Mouse (Mus musculus) lung, adult 2 months (tissue): Measurements from ENCODE around the gene Kif27.

Experiments used
- CTCF ChIP-seq: fragments of 200-500 bp; IDR thresholded peaks from 2 replicates; pipeline ENCODE4 v1.5.1; 2011; ENCODE audit warnings: mild to moderate bottlenecking, low read length, control low read depth; ENCODE audit not compliant: insufficient read depth
- POLR2A ChIP-seq: fragments of 200-500 bp; IDR thresholded peaks from 2 replicates; pipeline ENCODE4 v1.6.1; 2011; ENCODE audit warnings: low read depth, mild to moderate bottlenecking, control low read depth, low read length, borderline replicate concordance; ENCODE audit errors: extremely low read depth

DNA sequence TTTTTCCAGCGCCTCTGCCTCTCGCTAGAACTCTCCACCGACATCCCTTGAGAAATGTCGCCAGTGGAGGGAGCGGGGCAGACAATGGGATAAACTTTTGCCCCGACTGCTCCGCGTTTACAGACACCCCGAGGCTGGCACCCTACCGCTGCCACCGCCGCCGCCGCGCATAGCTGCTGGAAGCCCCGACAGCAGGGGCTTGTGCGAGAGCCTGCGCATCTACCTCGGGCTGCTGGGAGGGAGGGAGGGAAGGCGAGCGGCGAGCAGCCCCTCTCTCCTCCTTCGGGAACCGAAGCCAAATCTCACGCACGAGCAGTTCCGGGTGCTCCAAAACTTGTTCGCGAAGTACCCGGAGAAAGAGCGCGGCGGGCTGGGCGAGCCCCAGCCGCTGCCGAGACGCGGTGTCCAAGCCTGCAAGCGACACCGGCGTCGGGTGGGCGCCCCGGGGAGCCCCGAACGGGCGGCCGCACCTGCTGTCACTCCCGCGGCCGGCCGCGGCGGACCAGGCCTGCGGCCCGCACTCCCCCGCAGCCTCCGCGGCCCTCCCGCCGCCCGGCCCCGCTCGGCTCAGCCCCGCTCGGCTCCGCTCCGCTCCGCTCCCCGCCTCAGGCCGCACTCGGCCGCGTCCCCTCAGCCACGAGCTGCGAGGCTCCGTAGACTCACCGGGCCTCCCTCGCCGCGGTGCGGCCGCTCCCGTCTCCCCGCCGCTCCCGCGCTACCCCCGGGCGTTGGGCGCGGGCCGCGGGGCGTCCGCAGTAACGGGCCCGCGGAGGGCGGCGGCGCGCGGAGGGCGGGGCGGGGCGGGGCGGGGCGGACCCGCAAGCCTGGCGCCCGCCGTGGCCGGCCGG lies 85.3 kb downstream of the Kif27 start:
- TF ChIP-seq CTCF (no peak), POLR2A (no peak)
